Mouse (Mus musculus): Measurements from ENCODE around the gene Vangl1. TPM values are rescaled to one million over a fixed set of nuclear protein-coding genes. Genes with fewer than 3 reads are reported as not detected.

Gene Vangl1
- total and polyA plus RNA-seq, 2 experiments from 2014 or later, result 7.1 to 16.8 TPM

DNA sequence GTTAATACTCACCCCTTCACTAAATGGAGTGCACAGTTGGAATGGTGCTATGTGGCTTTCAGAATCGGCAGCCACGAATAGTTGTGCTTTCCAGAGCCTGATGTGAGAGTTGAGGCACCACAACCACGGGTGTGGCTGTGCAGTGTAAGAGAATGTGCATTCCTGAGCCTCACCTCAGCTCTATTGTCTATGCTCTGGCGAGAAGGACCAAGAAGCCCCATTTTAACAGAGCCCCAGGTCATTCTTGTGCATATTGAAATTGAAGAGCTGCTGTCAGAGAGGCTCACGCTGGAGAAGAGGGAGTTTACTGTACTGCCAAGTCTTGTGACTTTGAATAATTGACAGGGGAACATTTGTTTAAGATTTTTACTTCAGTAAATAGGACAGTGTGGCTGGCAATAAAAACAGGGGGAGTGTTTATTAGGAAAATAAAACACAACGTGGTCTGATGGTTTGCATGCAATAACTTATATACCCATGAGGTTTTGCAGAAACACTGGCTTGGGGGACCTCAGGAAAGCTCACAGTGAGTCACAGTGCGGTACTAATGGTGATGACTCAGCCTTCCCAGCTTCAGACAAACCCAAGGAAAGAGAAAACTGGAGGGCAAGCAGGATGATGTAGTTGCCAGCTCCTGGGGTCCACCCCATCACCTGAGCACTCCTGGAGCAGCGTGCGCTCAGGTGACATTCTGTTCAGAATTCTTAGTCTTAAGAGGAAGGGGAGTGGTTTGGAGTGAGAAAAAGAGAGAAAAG is 100.5 kb downstream of the Vangl1 start:
- H3K4me3 ChIP-seq (ENCODE audit: low read depth, low read length), result no peak overlapping the region
- no peak for TF ChIP-seq CTCF (IDR thresholded peaks at IDR 0.05)
- H3K27me3 ChIP-seq (ENCODE audit: insufficient read depth, low read length), result no peaks in the 10 kb centered on the region
- H3K9me3 ChIP-seq (ENCODE audit: low read length), result no peaks in the 10 kb centered on the region
- DNase-seq (ENCODE audit: low spot score) (no peak), ATAC-seq (ENCODE audit: low FRiP score) (no peak)
- no peak overlapping the region for H3K4me2 ChIP-seq (ENCODE audit: low read depth, low read length, poor library complexity, severe bottlenecking)
- 81% methylated on average over 9 of the region's 9 CpGs for WGBS
- no peak overlapping the region for H3K9ac ChIP-seq (replicated peaks; ENCODE audit: low read length, poor library complexity, severe bottlenecking)
- H3K27ac ChIP-seq (ENCODE audit: low read depth, low read length), result no peak overlapping the region
- no peaks in the 10 kb centered on the region for H3K4me1 ChIP-seq (ENCODE audit: insufficient read depth, low read length)
- no peaks in the 10 kb centered on the region for H3K36me3 ChIP-seq (ENCODE audit: insufficient read depth, low read length)

Other genes starting within 250 kb of the Vangl1 start
- 18.8 and 21.2 TPM in 2 replicates for gene Nhlh2, start 194.6 kb downstream of the Vangl1 start, total RNA-seq (2014; rRNA removed)
- gene Nhlh2, start 194.6 kb downstream of the Vangl1 start, polyA plus RNA-seq (2015; fragmentation: Nextera tagmentation; extraction: Ambion mirVana), result 12.8 and 16.0 TPM in 2 replicates
- 0.93 and 4.5 TPM in 2 replicates for gene Casq2, start 118.3 kb downstream of the Vangl1 start, total RNA-seq (2014; rRNA removed)
- 0.61 and 0.84 TPM in 2 replicates for gene Casq2, start 118.3 kb downstream of the Vangl1 start, polyA plus RNA-seq (2015; fragmentation: Nextera tagmentation; extraction: Ambion mirVana)

Measured in midbrain, postnatal 0 days (tissue).